Mouse (Mus musculus) brown adipose tissue, adult 24 weeks (tissue): ENCODE data around the gene Rassf6. TPM values are rescaled to one million over a fixed set of nuclear protein-coding genes. Genes with fewer than 3 reads are reported as not detected.

Experiments used
- H3K27ac ChIP-seq: fragments of 200-500 bp; replicated peaks from 2 replicates; pipeline ENCODE4 v1.5.1; 2012; ENCODE audit warnings: low read depth, mild to moderate bottlenecking, low read length
- H3K4me1 ChIP-seq: fragments of 200-500 bp; 2 replicates; pipeline ENCODE4 v1.6.1; 2012; ENCODE audit warnings: low read length, mixed read lengths; ENCODE audit not compliant: control insufficient read depth, insufficient read depth, insufficient read length
- H3K4me3 ChIP-seq: fragments of 200-500 bp; 2 replicates; pipeline ENCODE4 v1.5.1; 2012; ENCODE audit warnings: low read depth, mild to moderate bottlenecking, low read length, moderate library complexity; ENCODE audit not compliant: insufficient read depth
- polyA plus RNA-seq: library from polyadenylated mRNA; stranded (reverse); fragments of >200 nt; gene quantifications from 2 replicates; pipeline ENCODE4 v1.2.4, GENCODE M21; 2012; ENCODE audit not compliant: missing spikeins, insufficient read depth, insufficient read length

The Rassf6 gene
- 14.0 and 17.0 TPM in 2 replicates for polyA plus RNA-seq

DNA sequence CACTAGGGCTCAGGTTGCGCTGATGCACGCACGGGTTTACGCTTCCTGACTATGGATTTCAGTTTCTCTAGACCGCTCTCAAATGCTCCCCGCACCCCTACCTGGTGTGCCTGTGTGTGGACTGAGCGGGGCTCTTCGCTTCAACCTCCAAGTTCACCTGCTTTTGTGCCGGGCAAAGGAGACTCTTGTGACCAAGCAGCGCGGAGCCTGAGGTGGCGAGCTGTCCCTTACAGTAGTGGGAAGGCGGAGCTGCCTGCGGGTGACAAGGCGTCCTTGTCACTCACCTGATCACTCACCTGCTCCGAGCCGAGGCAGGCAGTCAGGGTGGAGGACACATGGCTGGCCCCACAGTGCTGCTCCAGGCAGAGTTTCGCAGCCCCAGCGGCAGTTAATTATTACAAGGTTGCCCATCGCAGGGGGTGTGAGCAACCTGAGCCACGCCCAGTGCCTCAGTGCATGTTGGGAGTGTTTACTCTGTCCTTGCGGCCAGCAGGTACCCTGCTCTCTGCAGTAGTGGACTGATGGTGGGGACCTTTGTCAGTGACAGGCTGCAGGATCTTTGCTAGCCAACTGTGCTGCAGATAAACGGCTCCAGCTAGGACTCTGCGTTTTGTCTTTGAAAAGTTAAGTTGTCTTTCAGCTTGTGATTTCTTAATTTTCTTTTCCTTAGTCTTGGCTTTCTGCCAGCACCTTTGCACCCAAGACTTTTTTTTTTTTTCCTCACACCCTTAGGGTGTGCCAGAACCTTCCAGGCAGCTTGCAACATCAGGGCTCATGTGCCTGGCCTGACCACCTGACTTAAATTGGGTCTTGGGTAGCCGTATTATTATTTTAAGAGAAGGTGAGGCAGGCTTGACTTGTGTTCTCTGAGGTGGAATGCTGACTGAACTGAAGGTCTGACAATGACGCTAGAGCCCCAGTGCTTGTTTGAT is at the start of gene Rassf6:
Rassf6 (minus strand) TSS at position 372 of the 932 bp plus-strand sequence.
- peak within 1 kb of the TSS; percentile 47; the same call in 1 of the 2 replicates for H3K27ac ChIP-seq
- H3K4me3 ChIP-seq = peak within 1 kb of the TSS; percentile 71
- no peaks in the 10 kb centered on the region for H3K4me1 ChIP-seq

DNA sequence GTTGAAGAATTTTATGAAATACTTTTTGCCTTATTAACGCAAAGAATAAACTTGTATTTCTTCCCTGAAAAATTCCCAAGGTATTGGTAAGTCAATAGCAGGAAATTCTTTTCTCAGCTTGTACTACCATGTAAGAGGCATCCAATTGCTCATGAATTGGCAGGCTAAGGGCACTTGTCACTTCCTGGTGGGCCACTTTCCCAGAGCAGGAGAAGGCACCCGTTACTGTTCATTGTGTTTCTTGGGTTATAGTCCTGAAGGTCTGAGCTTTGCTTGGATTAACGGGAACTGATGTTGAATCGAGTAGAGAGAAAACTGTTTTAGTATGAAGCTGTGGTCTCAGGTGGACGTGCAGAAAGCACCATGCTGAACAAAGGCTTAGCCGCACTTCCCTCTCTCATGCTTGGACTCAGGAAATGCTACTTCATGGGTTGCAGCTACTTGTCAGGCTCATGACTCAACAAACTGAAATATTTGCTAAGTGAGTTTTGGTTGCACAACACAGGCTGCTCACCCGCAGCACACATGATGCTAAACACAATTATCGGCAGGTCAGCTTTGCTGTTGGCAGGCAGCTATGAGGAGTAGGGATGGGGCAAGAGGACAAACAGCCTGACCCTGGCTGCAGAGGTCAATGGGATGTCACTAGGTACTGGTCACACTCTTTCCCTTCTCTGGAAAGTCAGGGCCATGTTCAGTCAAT is 49.1 kb upstream of the Rassf6 start:
- H3K4me3 ChIP-seq = no peak overlapping the region
- no peak overlapping the region; the same call in 1 of the 2 replicates for H3K27ac ChIP-seq
- 0 out of 2 replicates have a peak, but pooled peaks cover 2% of the 10 kb centered on the region for H3K4me1 ChIP-seq

DNA sequence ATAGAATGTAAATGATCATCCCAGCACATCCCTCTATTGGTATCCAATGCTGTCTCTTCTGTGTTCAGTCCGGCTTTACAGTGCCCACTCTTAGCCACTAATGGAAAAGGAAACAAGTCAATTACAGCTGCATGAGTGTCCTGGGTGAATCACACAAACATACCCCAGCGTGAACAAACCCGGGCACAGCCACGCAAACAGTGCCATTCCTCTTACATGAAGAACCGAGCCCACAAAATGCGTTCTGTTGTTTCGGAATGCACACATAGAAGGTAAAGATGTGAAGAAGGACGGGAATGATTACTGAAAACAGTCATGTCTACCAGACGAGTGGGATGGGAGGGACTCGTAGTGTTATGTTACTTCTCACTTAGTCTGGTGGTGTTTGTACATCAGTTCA is 47.5 kb upstream of the Rassf6 start:
- Histone ChIP-seq H3K4me1 (0 out of 2 replicates have a peak, but pooled peaks cover 2% of the 10 kb centered on the region), H3K27ac (no peak overlapping the region), H3K4me3 (no peak overlapping the region)

DNA sequence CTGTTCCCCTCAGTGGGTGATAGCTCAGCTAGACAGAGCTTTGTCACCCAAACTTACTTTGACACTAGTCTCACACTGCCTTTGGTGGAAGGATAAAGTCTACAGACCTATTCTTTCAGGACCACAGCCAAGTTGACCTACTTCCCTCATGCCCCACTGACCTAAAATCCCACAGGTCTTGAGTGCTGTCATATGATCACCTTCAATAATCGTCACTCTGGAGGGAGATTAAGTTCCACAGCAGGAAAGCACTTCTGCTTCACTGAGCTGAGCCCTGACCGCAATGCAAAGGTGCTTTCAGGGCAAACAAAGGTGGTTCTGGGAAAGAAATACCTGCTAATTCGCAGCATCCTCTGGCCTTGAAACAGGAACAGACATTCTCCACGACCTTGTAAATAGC is 44.5 kb upstream of the Rassf6 start:
- Histone ChIP-seq H3K4me1 (no peaks in the 10 kb centered on the region), H3K4me3 (no peak overlapping the region), H3K27ac (no peak overlapping the region)

DNA sequence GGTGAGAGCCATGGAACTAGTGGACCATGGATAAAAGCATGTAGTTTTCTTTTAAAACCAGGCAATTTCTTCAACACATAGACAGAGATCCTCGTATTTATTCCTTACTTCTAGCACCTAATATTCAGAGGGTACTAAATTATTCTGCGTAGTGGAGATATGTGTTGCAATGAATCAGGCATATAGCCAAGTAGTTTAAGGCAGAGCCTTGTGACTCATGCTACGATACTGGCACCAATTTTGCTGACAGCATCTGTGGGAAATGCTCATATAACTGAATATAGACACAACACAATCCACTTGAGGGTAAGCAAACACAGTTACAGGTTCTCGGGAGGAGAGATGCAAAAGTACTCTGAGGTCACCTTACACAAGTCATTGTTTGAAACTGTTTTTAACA is 41.4 kb upstream of the Rassf6 start:
- Histone ChIP-seq H3K27ac (no peak overlapping the region), H3K4me3 (no peak overlapping the region)

DNA sequence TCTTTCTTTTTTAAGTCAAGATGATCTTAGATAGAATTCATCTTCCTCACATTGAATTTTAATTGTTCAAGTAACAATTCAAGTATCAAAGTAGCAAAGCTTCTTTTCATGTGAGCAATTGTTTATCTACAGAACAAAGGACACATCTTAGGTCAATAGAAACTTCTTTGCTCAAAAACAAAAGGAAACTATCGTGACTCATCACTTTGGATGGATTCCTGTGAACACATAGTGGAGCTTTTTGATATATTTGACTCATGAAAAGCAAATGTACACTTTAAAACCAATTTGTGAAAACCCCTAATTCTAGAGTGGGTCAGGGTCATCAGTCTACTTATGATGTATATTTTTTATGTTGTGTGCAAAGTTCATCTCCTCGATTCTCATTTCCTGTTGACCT is 37.1 kb upstream of the Rassf6 start:
- no peaks in the 10 kb centered on the region for H3K4me1 ChIP-seq
- H3K4me3 ChIP-seq = no peak overlapping the region
- H3K27ac ChIP-seq = no peak overlapping the region

More for the DNA sequence above, 41.4 kb upstream of the Rassf6 start:
- H3K4me1 ChIP-seq = no peaks in the 10 kb centered on the region

DNA sequence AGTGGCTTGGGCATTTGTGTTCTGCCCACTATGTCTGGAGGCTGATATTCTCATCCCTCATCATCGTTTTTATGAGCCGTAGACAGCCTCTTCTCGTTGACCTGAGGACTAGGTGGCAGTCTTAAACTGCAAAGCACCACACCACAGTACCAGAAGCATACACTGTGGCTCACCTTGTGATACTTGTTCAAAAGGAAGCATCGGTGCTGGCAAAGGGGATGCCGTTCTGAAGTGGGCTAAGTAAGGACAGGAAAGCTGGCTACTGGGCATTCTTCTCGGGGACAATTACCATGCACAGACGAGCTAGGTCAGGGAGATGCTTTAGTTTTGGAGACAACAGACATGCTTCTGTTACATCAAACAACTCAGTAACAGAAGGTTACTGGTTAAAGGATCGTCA is 21.4 kb upstream of the Rassf6 start:
- no peaks in the 10 kb centered on the region for H3K4me1 ChIP-seq
- no peak overlapping the region for H3K27ac ChIP-seq
- no peak overlapping the region for H3K4me3 ChIP-seq

DNA sequence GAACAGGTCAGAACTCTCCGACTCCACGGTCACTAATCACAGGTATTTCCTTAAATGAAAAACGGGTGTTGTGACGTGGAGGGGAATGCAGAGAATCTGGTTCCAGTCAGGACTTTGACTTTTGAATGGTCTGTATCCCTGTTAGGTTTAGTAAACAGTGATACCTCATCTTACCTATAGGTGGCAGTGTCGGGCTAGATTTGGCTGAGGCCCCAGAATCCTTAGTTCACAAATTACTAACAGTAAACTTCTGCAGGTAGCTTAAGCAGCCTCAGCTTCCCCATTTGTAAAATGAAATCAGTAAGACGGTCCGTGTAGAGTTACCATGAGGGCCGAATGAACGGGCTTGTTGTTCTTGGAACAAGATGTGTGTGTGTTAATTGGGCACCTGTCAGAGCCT is 21.0 kb upstream of the Rassf6 start:
- Histone ChIP-seq H3K4me1 (no peaks in the 10 kb centered on the region), H3K27ac (no peak overlapping the region), H3K4me3 (no peak overlapping the region)

DNA sequence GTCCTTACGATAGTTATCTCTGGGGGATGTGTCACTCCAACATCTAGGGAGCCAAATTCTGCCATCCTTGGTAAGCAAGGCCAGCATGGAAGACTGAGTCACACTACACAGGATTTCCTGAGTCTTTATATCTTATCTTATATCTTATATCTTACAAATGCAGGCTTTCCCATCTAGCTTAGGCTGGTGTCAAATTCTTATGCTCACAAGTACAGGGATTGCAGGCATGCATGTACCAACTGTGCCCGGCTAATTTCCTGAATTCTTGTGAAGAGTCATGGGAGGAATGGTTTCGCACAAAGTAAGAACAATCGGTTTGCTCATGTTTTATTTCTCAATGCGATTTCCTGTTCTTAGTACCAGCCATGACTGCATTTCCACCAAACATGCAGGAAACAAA is 20.0 kb upstream of the Rassf6 start:
- Histone ChIP-seq H3K4me1 (no peaks in the 10 kb centered on the region), H3K27ac (no peak overlapping the region), H3K4me3 (no peak overlapping the region)

DNA sequence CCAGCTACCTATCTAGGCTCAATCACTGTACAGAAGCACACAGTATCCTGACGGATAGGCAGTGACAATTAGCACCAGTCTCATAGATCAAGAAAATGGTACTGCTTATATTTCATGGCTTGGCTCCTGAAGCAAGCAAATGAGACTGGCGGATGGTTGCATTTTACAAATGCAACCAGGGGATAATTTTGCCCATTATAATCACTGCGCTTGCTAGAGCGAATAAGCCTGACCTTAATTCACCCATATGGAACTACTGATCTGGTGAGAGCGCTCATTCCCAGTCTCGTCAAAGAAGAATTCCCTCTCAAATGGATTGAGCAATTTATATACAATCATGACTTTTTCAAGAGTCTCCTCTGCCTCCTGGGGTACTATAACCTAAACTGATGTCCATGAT is 16.2 kb upstream of the Rassf6 start:
- Histone ChIP-seq H3K4me1 (no peaks in the 10 kb centered on the region), H3K4me3 (no peak overlapping the region), H3K27ac (no peak overlapping the region)

DNA sequence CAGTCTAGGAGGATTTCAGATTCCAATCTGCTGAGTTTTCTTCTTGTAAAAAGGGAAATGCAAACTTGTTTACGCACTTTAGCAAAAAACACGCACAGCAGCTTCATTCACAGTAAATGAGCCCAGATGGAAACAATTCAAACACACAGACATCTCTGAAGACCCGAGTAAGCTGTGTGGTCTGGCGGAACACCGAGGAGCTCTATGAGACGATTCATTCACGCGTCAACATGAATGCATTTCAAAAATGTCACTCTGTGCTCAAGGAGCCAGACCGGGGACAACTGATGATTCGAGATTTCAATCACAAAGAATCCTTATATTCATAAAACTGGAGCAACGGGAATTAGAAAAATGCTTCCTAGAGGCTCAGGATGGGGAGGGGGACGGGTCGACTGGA is 15.4 kb upstream of the Rassf6 start:
- H3K27ac ChIP-seq = no peak overlapping the region
- no peaks in the 10 kb centered on the region for H3K4me1 ChIP-seq
- H3K4me3 ChIP-seq = no peak overlapping the region

DNA sequence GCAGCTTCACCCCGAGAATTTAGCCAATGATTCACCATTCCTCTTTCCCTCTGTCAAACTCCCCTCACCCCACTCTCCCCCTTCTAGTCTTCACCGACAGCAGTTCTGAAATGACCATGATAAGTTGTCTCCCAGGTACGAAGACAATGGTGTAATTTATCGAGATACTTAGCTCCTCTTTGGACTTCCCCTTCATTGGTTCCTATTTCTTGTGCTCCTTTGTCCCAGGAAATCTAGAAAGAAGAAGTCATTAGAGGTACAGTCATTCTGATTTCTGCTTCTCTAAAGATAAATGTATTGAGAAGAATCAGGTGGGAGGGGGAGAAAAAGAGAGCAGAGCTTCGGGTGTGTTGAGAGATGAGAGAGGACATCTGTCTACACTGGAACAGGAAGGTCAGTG is 14.3 kb upstream of the Rassf6 start:
- no peak overlapping the region for H3K27ac ChIP-seq
- no peaks in the 10 kb centered on the region for H3K4me1 ChIP-seq
- no peak overlapping the region for H3K4me3 ChIP-seq

DNA sequence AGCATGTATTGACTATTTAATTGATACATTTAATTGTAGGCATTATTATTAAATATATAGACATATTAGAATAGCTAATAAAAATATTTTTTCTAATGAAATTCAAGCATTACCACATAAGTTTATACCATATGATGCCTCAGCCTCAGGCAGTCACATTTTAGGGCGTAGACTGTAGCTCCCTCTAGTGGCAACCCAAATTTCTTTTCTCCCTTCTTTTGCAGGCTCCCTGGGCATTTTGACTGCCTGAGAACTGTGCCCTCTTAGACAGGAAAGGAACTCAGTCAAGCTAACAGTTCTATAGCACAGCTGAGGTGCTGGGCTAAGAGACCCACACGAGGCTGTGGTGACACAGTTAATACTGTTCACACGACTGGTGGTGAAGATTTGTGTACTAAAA is 12.3 kb upstream of the Rassf6 start:
- H3K4me3 ChIP-seq = no peak overlapping the region
- no peaks in the 10 kb centered on the region for H3K4me1 ChIP-seq
- H3K27ac ChIP-seq = no peak overlapping the region

DNA sequence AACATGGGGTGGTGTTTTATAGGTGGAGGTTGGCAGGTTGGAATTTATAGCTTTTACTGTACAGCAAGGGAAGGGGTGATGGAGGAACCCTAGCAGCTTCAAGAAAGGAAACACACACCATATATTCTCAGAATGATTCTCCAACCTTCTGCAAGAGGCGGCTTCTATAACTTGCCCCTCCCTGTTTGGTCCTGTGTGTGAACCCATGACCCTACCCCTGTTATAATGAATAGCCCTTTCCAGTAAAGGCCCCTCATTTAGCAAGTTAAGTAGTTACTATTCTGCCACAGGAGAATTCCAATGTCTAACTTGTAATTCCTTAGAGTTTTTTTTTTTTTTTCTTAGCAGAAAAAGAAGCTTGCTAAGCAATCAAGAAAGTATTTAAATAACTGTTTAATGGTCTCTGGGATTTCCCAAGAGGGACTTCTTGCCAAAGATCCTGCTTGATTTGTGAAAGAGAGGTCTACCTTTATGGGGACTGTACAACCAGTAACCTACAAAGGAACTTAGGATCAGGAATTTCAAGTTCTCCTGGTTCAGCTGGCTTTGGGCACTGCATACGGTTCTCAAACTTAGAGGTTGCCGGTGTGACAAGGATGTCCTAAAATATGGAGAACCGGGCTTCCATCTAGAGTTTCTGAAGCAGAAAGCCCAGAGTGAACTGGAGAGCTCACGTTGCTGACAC is 10.2 kb upstream of the Rassf6 start:
- no peaks in the 10 kb centered on the region for H3K4me1 ChIP-seq
- H3K27ac ChIP-seq = no peak overlapping the region
- no peak overlapping the region for H3K4me3 ChIP-seq

DNA sequence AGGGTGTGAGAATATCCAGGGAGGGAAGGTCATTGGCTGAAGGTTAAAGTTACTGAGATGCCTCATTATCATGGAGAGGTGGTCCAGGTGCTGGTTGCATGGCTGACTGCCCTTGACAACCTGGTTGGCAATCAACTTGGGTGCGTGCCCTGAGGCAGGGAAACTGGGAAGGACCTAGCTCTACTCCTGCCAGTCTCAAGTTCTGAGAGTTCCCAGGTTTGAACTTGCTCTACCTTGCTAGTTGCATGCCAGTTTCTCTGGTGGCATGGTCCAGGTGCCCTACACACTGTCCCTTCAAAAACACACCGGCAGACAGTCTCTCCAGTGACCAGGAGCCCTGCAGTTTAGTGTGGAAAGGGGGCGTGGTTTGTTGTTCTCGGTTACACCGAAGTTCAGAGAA is 7.0 kb upstream of the Rassf6 start:
- H3K4me1 ChIP-seq = no peaks in the 10 kb centered on the region
- no peak overlapping the region for H3K27ac ChIP-seq
- H3K4me3 ChIP-seq = no peak overlapping the region
